Mouse (Mus musculus) brain, embryonic 14.5 days (tissue): ENCODE measurements around the gene Tmprss13.

ENCODE experiments used
- CTCF ChIP-seq: fragments of 200-500 bp; IDR thresholded peaks from 2 replicates; pipeline ENCODE4 v1.5.1; 2012; ENCODE audit warnings: inconsistent platforms, mild to moderate bottlenecking, moderate library complexity, borderline replicate concordance; ENCODE audit not compliant: insufficient read depth, insufficient read length; ENCODE audit errors: extremely low read depth
- POLR2A ChIP-seq: fragments of 200-500 bp; IDR thresholded peaks from 2 replicates; pipeline ENCODE4 v1.6.1; 2012; ENCODE audit warnings: mild to moderate bottlenecking, inconsistent platforms, borderline replicate concordance; ENCODE audit not compliant: poor library complexity, insufficient read depth, insufficient read length, severe bottlenecking; ENCODE audit errors: extremely low read depth

GRCm38 (mm10) chr9:45321465-45321864 is 2.6 kb downstream of the Tmprss13 start:
- TF ChIP-seq POLR2A = no peak
- TF ChIP-seq CTCF = no peak
